In the genomic region with DNA sequence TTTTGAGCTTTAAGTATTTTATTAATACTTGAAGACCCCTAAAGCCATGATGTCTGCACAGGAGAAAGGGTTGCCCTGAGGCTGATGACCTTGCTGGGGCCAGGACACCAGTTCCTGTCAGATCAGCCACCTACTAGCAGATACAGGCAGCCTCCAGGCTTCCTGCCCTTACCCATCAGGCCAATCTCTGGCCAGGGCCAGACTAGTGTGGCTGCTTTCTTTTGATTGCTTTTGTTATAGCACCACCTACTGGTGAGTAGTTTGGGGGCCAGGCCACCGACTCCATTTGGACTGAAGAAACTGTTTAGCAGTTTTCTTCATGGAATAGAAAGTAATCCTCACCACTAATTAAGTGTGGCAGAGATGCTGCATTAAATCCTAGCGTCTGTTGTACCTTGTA, we compare ENCODE assay signal across 8 mouse cellular contexts.
DNase-seq lines count a peak whose midpoint lies in the region; ATAC-seq and TF ChIP-seq lines count a peak whose summit lies in the region.

No protein-coding gene starts in this region.

- no peaks in the 10 kb centered on the region for H3K9me3 ChIP-seq in embryonic facial prominence, embryonic 10.5 days
- H3K9me3 ChIP-seq in heart, postnatal 0 days (replicated peaks; ENCODE audit: control insufficient read depth, low read length), result no peaks in the 10 kb centered on the region
- no peaks in the 10 kb centered on the region for H3K9me3 ChIP-seq in liver, embryonic 15.5 days (replicated peaks)
- H3K9me3 ChIP-seq in neural tube, embryonic 12.5 days, result no peaks in the 10 kb centered on the region

- WGBS in embryonic facial prominence, embryonic 10.5 days, result 4% methylated on average over 2 of the region's 2 CpGs
- WGBS in heart, postnatal 0 days, result 6% methylated on average over 2 of the region's 2 CpGs
- WGBS in liver, embryonic 15.5 days (ENCODE audit: insufficient replicate concordance), result 6% methylated on average over 2 of the region's 2 CpGs
- 9% methylated on average over 2 of the region's 2 CpGs for WGBS in neural tube, embryonic 12.5 days

- ATAC-seq in heart, postnatal 0 days (ENCODE audit: insufficient read depth, low read depth), result peak; percentile 76
- peak; percentile 40; the same call in 1 of the 2 replicates for ATAC-seq in liver, embryonic 15.5 days (ENCODE audit: insufficient read depth)
- ATAC-seq in neural tube, embryonic 12.5 days (ENCODE audit: low FRiP score, low read depth), result peak; percentile 77; the same call in 1 of the 2 replicates

- no peak overlapping the region for H3K4me2 ChIP-seq in heart, postnatal 0 days (ENCODE audit: low read depth, low read length)
- no peak overlapping the region for H3K4me2 ChIP-seq in liver, embryonic 15.5 days
- no peak overlapping the region for H3K4me2 ChIP-seq in neural tube, embryonic 12.5 days (replicated peaks)

- no peak overlapping the region for H3K9ac ChIP-seq in heart, postnatal 0 days (replicated peaks; ENCODE audit: low read depth, low read length)
- no peak overlapping the region for H3K9ac ChIP-seq in liver, embryonic 15.5 days
- H3K9ac ChIP-seq in neural tube, embryonic 12.5 days, result no peak overlapping the region

- no peak overlapping the region for H3K27ac ChIP-seq in embryonic facial prominence, embryonic 10.5 days (replicated peaks)
- H3K27ac ChIP-seq in heart, postnatal 0 days (ENCODE audit: low read depth), result no peak overlapping the region
- no peak overlapping the region for H3K27ac ChIP-seq in liver, embryonic 15.5 days (replicated peaks)
- H3K27ac ChIP-seq in neural tube, embryonic 12.5 days, result no peak overlapping the region

- no peaks in the 10 kb centered on the region for H3K27me3 ChIP-seq in embryonic facial prominence, embryonic 10.5 days (replicated peaks; ENCODE audit: low read depth, poor library complexity, severe bottlenecking)
- no peaks in the 10 kb centered on the region for H3K27me3 ChIP-seq in heart, postnatal 0 days (ENCODE audit: control insufficient read depth, insufficient read depth, low read length)
- no peaks in the 10 kb centered on the region for H3K27me3 ChIP-seq in liver, embryonic 15.5 days
- H3K27me3 ChIP-seq in neural tube, embryonic 12.5 days (replicated peaks), result no peaks in the 10 kb centered on the region

- peak; percentile 64 for DNase-seq in CD4-positive helper T cell, adult 2 months (ENCODE audit: low read depth, low spot score)
- DNase-seq in adrenal gland, postnatal 10 days, result peak; percentile 76
- peak; percentile 65 for DNase-seq in embryonic facial prominence, embryonic 10.5 days (ENCODE audit: low spot score)
- peak; percentile 56 for DNase-seq in heart, postnatal 0 days (ENCODE audit: low spot score)
- DNase-seq in kidney, postnatal 10 days, result peak; percentile 79
- DNase-seq in telencephalon, adult 2 months (ENCODE audit: low read depth, low spot score), result peak; percentile 44

- no peaks in the 10 kb centered on the region for H3K4me1 ChIP-seq in embryonic facial prominence, embryonic 10.5 days
- peaks cover 4% of the 10 kb centered on the region for H3K4me1 ChIP-seq in heart, postnatal 0 days (ENCODE audit: control insufficient read depth, insufficient read depth)
- no peaks in the 10 kb centered on the region for H3K4me1 ChIP-seq in liver, embryonic 15.5 days (replicated peaks)
- no peaks in the 10 kb centered on the region for H3K4me1 ChIP-seq in neural tube, embryonic 12.5 days

- H3K36me3 ChIP-seq in embryonic facial prominence, embryonic 10.5 days (replicated peaks), result peaks cover 33% of the 10 kb centered on the region
- peaks cover 43% of the 10 kb centered on the region for H3K36me3 ChIP-seq in heart, postnatal 0 days (replicated peaks; ENCODE audit: control insufficient read depth, insufficient read depth, low read length)
- H3K36me3 ChIP-seq in liver, embryonic 15.5 days (replicated peaks), result 0 out of 2 replicates have a peak, but pooled peaks cover 4% of the 10 kb centered on the region
- peaks cover 13% of the 10 kb centered on the region for H3K36me3 ChIP-seq in neural tube, embryonic 12.5 days

- no peak for TF ChIP-seq EP300 in heart, postnatal 0 days (IDR thresholded peaks at IDR 0.05; ENCODE audit: low read depth)

- H3K4me3 ChIP-seq in embryonic facial prominence, embryonic 10.5 days, result no peak overlapping the region
- no peak overlapping the region for H3K4me3 ChIP-seq in heart, postnatal 0 days (ENCODE audit: low read depth, low read length)
- H3K4me3 ChIP-seq in liver, embryonic 15.5 days (replicated peaks), result no peak overlapping the region
- no peak overlapping the region for H3K4me3 ChIP-seq in neural tube, embryonic 12.5 days

- TF ChIP-seq CTCF in heart, postnatal 0 days (IDR thresholded peaks at IDR 0.05; ENCODE audit: low read depth), result peak; percentile 77
